Mouse (Mus musculus): ENCODE measurements around the gene Gm3250. TPM values are rescaled to one million over a fixed set of nuclear protein-coding genes. Genes with fewer than 3 reads are reported as not detected.
"Not testable (repeated sequence)": the region's sequence is repeated elsewhere in the genome, so short reads cannot be mapped to it uniquely, and the experiment has no call there.

Gm3250 gene
- polyA plus RNA-seq, 1 experiment from 2014 or later = not detected

DNA sequence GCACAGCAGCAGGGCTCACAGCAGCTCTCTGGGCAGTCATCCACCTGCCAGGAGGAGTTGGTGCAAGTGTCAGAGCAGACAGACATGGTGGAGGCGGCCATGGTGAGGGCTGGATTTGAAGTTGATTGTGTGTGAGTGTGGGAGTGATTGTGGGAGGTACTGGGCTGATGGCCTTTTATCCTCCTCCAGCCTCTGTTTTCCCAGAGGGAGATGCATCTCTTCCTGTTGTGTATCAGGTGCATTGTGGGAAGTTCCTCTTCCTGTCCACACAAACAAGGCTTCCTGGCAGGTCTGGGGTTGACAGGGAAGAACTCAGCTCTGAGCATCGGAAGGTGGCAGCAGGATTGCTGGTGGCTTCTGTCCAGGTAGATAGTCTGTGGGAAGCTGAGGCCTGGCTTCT lies 12.6 kb upstream of the Gm3250 start, which contains the start of gene Gm9639:
Gene Gm9639, minus strand, starts transcription at position 101 of the 400 bp plus-strand sequence.
- no peak within 1 kb of the TSS for H3K27ac ChIP-seq (ENCODE audit: poor library complexity, severe bottlenecking)
- no peaks in the 10 kb centered on the region for H3K36me3 ChIP-seq
- no peaks in the 10 kb centered on the region for H3K9me3 ChIP-seq (replicated peaks)
- 67% methylated on average over 2 of the region's 2 CpGs for WGBS
- no peak for ATAC-seq (ENCODE audit: insufficient number of reproducible peaks, low FRiP score)
- H3K4me2 ChIP-seq = no peak within 1 kb of the TSS
- H3K4me1 ChIP-seq (replicated peaks) = peaks cover 22% of the 10 kb centered on the region
- no peaks in the 10 kb centered on the region for H3K27me3 ChIP-seq (replicated peaks)
- no peak within 1 kb of the TSS for H3K4me3 ChIP-seq
- H3K9ac ChIP-seq = no peak within 1 kb of the TSS

DNA sequence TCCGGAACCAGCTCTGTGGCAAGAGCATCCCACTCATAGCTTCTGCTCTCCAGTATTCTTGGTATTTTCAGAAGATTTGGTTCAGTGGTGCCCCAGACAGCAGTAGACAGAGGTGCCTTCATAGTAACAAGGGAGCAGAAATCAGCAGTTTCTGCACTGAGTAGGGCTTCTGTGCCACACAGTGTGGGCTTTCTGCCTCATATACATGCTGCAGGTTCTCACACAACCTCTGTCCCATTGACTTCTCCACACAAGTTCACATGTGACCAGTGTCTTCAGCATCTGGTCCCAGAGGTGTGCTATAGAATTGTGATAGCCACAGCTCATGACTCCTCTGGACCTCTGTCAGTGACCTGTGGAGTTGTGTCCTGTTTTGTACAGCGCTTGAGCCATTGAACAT lies 6.3 kb upstream of the Gm3250 start:
- H3K36me3 ChIP-seq = no peaks in the 10 kb centered on the region
- H3K4me3 ChIP-seq = no peak overlapping the region
- H3K9me3 ChIP-seq (replicated peaks) = no peaks in the 10 kb centered on the region
- H3K27me3 ChIP-seq (replicated peaks) = no peaks in the 10 kb centered on the region
- WGBS = 70% methylated on average over 2 of the region's 2 CpGs
- H3K9ac ChIP-seq = no peak overlapping the region
- no peak for ATAC-seq (ENCODE audit: insufficient number of reproducible peaks, low FRiP score)
- no peak overlapping the region for H3K27ac ChIP-seq (ENCODE audit: poor library complexity, severe bottlenecking)
- H3K4me2 ChIP-seq = no peak overlapping the region
- 0 out of 2 replicates have a peak, but pooled peaks cover 2% of the 10 kb centered on the region for H3K4me1 ChIP-seq (replicated peaks)

DNA sequence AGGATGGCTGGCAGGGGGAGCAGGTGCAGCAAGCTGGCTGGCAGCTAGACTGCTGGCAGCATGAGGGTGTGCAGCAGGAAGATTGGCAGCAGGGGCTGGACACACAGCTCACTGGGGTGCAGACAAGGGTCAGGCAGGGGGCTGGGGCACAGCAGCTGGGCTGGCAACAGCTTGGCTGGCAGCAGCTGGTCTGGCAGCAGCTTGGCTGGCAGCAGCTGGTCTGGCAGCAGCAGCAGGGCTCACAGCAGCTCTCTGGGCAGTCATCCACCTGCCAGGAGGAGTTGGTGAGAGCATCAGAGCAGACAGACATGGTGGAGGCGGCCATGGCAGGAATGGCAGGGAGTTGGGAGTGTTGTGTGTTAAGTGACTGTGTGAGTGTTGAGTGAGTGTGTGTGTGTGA lies 5.5 kb upstream of the Gm3250 start, which contains the start of gene Gm7137:
Gene Gm7137, minus strand, starts transcription at position 325 of the 400 bp plus-strand sequence.
- not testable (repeated sequence) for H3K4me1 ChIP-seq (replicated peaks); H3K9ac ChIP-seq; H3K27me3 ChIP-seq (replicated peaks); H3K4me2 ChIP-seq; ATAC-seq (ENCODE audit: insufficient number of reproducible peaks, low FRiP score); H3K9me3 ChIP-seq (replicated peaks); H3K36me3 ChIP-seq; H3K27ac ChIP-seq (ENCODE audit: poor library complexity, severe bottlenecking); H3K4me3 ChIP-seq
- 75% methylated on average over 1 of the region's 1 CpGs for WGBS

- not testable (repeated sequence) for H3K36me3 ChIP-seq; H3K27ac ChIP-seq (ENCODE audit: poor library complexity, severe bottlenecking); H3K9ac ChIP-seq; H3K9me3 ChIP-seq (replicated peaks); H3K27me3 ChIP-seq (replicated peaks); ATAC-seq (ENCODE audit: insufficient number of reproducible peaks, low FRiP score); H3K4me1 ChIP-seq (replicated peaks); H3K4me2 ChIP-seq; H3K4me3 ChIP-seq
- 56% methylated on average over 3 of the region's 3 CpGs for WGBS
Measured at GRCm38 (mm10) chr10:77783396-77783795, 1.1 kb upstream of the Gm3250 start.

DNA sequence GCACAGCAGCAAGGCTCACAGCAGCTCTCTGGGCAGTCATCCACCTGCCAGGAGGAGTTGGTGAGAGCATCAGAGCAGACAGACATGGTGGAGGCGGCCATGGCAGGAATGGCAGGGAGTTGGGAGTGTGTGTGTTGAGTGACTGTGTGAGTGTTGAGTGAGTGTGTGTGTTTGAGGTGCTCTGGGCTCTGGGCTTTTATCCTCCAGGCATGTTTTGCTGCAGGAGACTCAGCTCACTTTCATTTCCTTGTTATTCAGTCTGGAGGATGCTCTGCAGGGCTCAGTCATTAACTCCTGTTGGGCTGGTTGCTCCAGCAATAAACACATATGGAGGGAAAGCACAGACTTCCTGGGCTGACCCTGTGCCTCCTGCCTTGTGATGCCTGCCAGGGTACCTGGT lies 5.5 kb downstream of the Gm3250 start, which contains the start of gene Gm7138:
Gene Gm7138, minus strand, starts transcription at position 101 of the 400 bp plus-strand sequence.
- H3K4me2 ChIP-seq; H3K36me3 ChIP-seq; H3K4me3 ChIP-seq; H3K9me3 ChIP-seq (replicated peaks); H3K9ac ChIP-seq; H3K4me1 ChIP-seq (replicated peaks); H3K27ac ChIP-seq (ENCODE audit: poor library complexity, severe bottlenecking); H3K27me3 ChIP-seq (replicated peaks); ATAC-seq (ENCODE audit: insufficient number of reproducible peaks, low FRiP score): not testable (repeated sequence)
- 33% methylated on average over 1 of the region's 1 CpGs for WGBS

GRCm38 (mm10) chr10:77772142-77772541 lies 10.2 kb downstream of the Gm3250 start:
- not testable (repeated sequence) for H3K36me3 ChIP-seq; H3K4me3 ChIP-seq; H3K9me3 ChIP-seq (replicated peaks); H3K4me2 ChIP-seq; H3K27me3 ChIP-seq (replicated peaks); ATAC-seq (ENCODE audit: insufficient number of reproducible peaks, low FRiP score); H3K9ac ChIP-seq; H3K4me1 ChIP-seq (replicated peaks); H3K27ac ChIP-seq (ENCODE audit: poor library complexity, severe bottlenecking)
- 87% methylated on average over 3 of the region's 3 CpGs for WGBS

- not testable (repeated sequence) for ATAC-seq (ENCODE audit: insufficient number of reproducible peaks, low FRiP score); H3K9ac ChIP-seq; H3K36me3 ChIP-seq; H3K27ac ChIP-seq (ENCODE audit: poor library complexity, severe bottlenecking); H3K9me3 ChIP-seq (replicated peaks); H3K4me3 ChIP-seq; H3K4me1 ChIP-seq (replicated peaks); H3K27me3 ChIP-seq (replicated peaks); H3K4me2 ChIP-seq
- 40% methylated on average over 1 of the region's 1 CpGs for WGBS
Measured at GRCm38 (mm10) chr10:77771225-77771624, 11.1 kb downstream of the Gm3250 start, which contains the start of gene Gm3238. TSS of gene Gm3238 (minus strand) at chr10:77771325.

GRCm38 (mm10) chr10:77769727-77770126 lies 12.6 kb downstream of the Gm3250 start:
- Histone ChIP-seq H3K4me2 (no peak overlapping the region), H3K36me3 (no peaks in the 10 kb centered on the region), H3K9me3 (replicated peaks) (0 out of 2 replicates have a peak, but pooled peaks cover 3% of the 10 kb centered on the region), H3K27me3 (replicated peaks) (no peaks in the 10 kb centered on the region), H3K27ac (ENCODE audit: poor library complexity, severe bottlenecking) (no peak overlapping the region), H3K4me3 (no peak overlapping the region), H3K9ac (no peak overlapping the region), H3K4me1 (replicated peaks) (0 out of 2 replicates have a peak, but pooled peaks cover 6% of the 10 kb centered on the region)
- WGBS = 82% methylated on average over 1 of the region's 1 CpGs
- peak; percentile 22; the same call in 1 of the 2 replicates for ATAC-seq (ENCODE audit: insufficient number of reproducible peaks, low FRiP score)

- ATAC-seq (ENCODE audit: insufficient number of reproducible peaks, low FRiP score); H3K9ac ChIP-seq; H3K9me3 ChIP-seq (replicated peaks); H3K4me1 ChIP-seq (replicated peaks); H3K4me2 ChIP-seq; H3K27me3 ChIP-seq (replicated peaks); H3K4me3 ChIP-seq; H3K27ac ChIP-seq (ENCODE audit: poor library complexity, severe bottlenecking); H3K36me3 ChIP-seq: not testable (repeated sequence)
- no CpG with 5 or more reads among the region's 1 CpGs for WGBS
Measured at GRCm38 (mm10) chr10:77759582-77759981, 22.8 kb downstream of the Gm3250 start, which contains the start of gene Gm3233. TSS of gene Gm3233 (minus strand) at chr10:77759682.

GRCm38 (mm10) chr10:77753448-77753847 lies 28.9 kb downstream of the Gm3250 start:
- no peak overlapping the region for H3K4me3 ChIP-seq
- ATAC-seq (ENCODE audit: insufficient number of reproducible peaks, low FRiP score) = no peak
- no peak overlapping the region for H3K9ac ChIP-seq
- H3K27ac ChIP-seq (ENCODE audit: poor library complexity, severe bottlenecking) = no peak overlapping the region
- H3K27me3 ChIP-seq (replicated peaks) = 0 out of 2 replicates have a peak, but pooled peaks cover 6% of the 10 kb centered on the region
- H3K36me3 ChIP-seq = no peaks in the 10 kb centered on the region
- peaks cover under 1% of the 10 kb centered on the region; the same call in 1 of the 2 replicates for H3K9me3 ChIP-seq (replicated peaks)
- H3K4me2 ChIP-seq = no peak overlapping the region
- no peaks in the 10 kb centered on the region for H3K4me1 ChIP-seq (replicated peaks)

- not testable (repeated sequence) for H3K9ac ChIP-seq; H3K27me3 ChIP-seq (replicated peaks); H3K27ac ChIP-seq (ENCODE audit: poor library complexity, severe bottlenecking); ATAC-seq (ENCODE audit: insufficient number of reproducible peaks, low FRiP score); H3K4me3 ChIP-seq; H3K4me1 ChIP-seq (replicated peaks); H3K4me2 ChIP-seq; H3K36me3 ChIP-seq; H3K9me3 ChIP-seq (replicated peaks)
- 58% methylated on average over 3 of the region's 3 CpGs for WGBS
Measured at GRCm38 (mm10) chr10:77752312-77752711, 30.0 kb downstream of the Gm3250 start.

DNA sequence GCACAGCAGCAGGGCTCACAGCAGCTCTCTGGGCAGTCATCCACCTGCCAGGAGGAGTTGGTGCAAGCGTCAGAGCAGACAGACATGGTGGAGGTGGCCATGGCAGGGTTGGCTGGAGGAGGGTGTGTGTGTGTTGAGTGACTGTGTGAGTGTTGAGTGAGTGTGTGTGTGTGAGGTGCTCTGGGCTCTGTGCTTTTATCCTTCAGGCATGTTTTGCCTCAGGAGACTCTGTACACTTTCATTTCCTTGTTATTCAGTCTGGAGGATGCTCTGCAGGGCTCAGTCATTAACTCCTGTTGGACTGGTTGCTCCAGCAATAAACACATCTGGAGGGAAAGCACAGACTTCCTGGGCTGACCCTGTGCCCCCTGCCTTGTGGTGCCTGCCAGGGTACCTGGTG lies 31.1 kb downstream of the Gm3250 start, which contains the start of gene Gm9736:
Gene Gm9736, minus strand, starts transcription at position 101 of the 400 bp plus-strand sequence.
- not testable (repeated sequence) for H3K27me3 ChIP-seq (replicated peaks); ATAC-seq (ENCODE audit: insufficient number of reproducible peaks, low FRiP score); H3K4me1 ChIP-seq (replicated peaks); H3K36me3 ChIP-seq; H3K9ac ChIP-seq; H3K4me2 ChIP-seq; H3K27ac ChIP-seq (ENCODE audit: poor library complexity, severe bottlenecking); H3K4me3 ChIP-seq
- 33% methylated on average over 1 of the region's 1 CpGs for WGBS
- H3K9me3 ChIP-seq (replicated peaks) = peaks cover 13% of the 10 kb centered on the region
